Mouse (Mus musculus): ENCODE measurements around the gene Abhd2. TPM values are rescaled to one million over a fixed set of nuclear protein-coding genes. Genes with fewer than 3 reads are reported as not detected.

Abhd2 gene
- polyA plus RNA-seq, 1 experiment from 2014 or later = 20.3 TPM

GRCm38 (mm10) chr7:79270961-79271387, 2.0 kb upstream of the Abhd2 start:
- H3K9me3 ChIP-seq (ENCODE audit: control insufficient read depth, low read length) = no peaks in the 10 kb centered on the region
- no peaks in the 10 kb centered on the region for H3K36me3 ChIP-seq (ENCODE audit: control insufficient read depth, insufficient read depth, low read length)
- WGBS = 87% methylated on average over 9 of the region's 9 CpGs
- no peak for ATAC-seq (ENCODE audit: low read depth)
- no peaks in the 10 kb centered on the region for H3K27me3 ChIP-seq (ENCODE audit: control insufficient read depth, insufficient read depth, low read length)
- H3K4me1 ChIP-seq (ENCODE audit: control insufficient read depth, insufficient read depth, low read length) = peaks cover 29% of the 10 kb centered on the region
- no peak overlapping the region for H3K4me3 ChIP-seq (ENCODE audit: low read depth, low read length)
- no peak overlapping the region for H3K27ac ChIP-seq (ENCODE audit: low read depth, low read length)
- H3K4me2 ChIP-seq (ENCODE audit: low read depth, low read length) = no peak overlapping the region
- no peak overlapping the region for H3K9ac ChIP-seq (replicated peaks; ENCODE audit: low read depth, low read length)

- Histone ChIP-seq H3K9ac (replicated peaks; ENCODE audit: low read depth, low read length) (no peak overlapping the region), H3K4me2 (ENCODE audit: low read depth, low read length) (peak overlapping the region; percentile 58), H3K27ac (ENCODE audit: low read depth, low read length) (no peak overlapping the region), H3K36me3 (ENCODE audit: control insufficient read depth, insufficient read depth, low read length) (no peaks in the 10 kb centered on the region), H3K4me3 (ENCODE audit: low read depth, low read length) (peak overlapping the region; percentile 30), H3K9me3 (ENCODE audit: control insufficient read depth, low read length) (no peaks in the 10 kb centered on the region), H3K27me3 (ENCODE audit: control insufficient read depth, insufficient read depth, low read length) (no peaks in the 10 kb centered on the region), H3K4me1 (ENCODE audit: control insufficient read depth, insufficient read depth, low read length) (peaks cover 29% of the 10 kb centered on the region)
- 82% methylated on average over 16 of the region's 16 CpGs for WGBS
- no peak for ATAC-seq (ENCODE audit: low read depth)
Observed at GRCm38 (mm10) chr7:79271861-79272788, 874 bp upstream of the Abhd2 start.

DNA sequence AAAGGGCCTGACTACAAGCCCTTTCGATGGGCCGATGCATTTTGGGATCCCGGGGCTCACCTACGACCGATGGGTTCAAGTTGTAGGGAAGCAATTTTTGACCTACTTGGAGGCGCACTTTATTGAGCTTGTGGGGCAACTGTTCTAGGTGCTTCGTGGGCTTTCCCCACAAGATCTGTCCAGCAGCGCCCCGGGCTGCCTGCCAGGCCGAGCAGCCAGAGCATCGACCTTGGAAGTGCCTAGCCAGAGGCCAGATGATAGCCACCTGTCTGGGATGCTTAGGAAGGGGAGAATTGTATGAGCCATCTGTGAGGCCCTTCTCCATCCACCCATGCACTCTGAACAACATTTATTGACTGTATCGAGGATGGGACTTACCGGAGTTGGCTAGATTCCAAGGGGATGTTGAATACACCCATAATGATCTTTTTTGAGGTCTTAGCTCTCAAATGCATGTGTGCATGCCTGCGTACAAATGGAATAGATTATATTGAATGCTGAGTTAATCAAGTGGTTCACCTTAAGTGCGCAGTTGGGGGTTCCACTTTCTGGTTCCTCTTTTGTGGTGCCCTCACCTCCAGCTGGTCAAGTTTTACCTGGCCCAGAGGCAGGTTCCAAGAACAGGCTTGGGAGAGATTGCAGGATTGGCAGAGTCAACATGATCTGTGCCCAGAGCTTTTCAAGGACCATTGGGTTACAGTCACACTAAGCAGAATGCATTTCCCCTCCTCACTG, 906 bp downstream of the Abhd2 start:
- Histone ChIP-seq H3K4me2 (ENCODE audit: low read depth, low read length) (peak overlapping the region; percentile 90), H3K27ac (ENCODE audit: low read depth, low read length) (peak overlapping the region; percentile 89), H3K27me3 (ENCODE audit: control insufficient read depth, insufficient read depth, low read length) (no peaks in the 10 kb centered on the region), H3K9ac (replicated peaks; ENCODE audit: low read depth, low read length) (peak overlapping the region; percentile 84), H3K4me3 (ENCODE audit: low read depth, low read length) (peak overlapping the region; percentile 91), H3K9me3 (ENCODE audit: control insufficient read depth, low read length) (no peaks in the 10 kb centered on the region), H3K4me1 (ENCODE audit: control insufficient read depth, insufficient read depth, low read length) (peaks cover 28% of the 10 kb centered on the region), H3K36me3 (ENCODE audit: control insufficient read depth, insufficient read depth, low read length) (no peaks in the 10 kb centered on the region)
- ATAC-seq (ENCODE audit: low read depth) = no peak
- 12% methylated on average over 15 of the region's 15 CpGs for WGBS

DNA sequence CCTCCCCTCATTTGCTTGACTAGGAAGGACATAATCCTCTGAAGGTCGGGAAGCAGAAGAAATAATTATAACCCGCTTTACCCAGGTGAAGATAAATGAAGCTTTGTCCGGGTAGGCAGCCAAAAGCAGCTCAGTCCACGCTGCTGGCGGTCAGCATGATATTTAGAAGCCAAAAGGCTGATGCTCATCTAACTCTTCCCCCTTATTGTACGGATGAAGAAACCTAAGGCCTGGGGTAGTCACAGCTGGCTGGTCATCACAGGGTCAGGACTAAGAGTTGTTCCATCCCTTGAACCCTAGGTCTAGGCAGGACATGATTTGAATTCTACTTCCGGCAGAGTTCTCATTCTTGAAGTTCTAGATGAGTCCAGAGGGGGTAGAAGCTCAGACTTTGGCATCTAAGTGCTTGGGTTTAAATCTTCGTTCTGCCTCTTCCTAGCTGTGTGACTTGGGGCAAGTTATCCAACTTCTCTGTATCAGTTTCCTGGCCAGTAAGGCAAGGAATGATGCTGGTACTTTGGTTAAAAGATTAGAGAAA, 1.5 kb downstream of the Abhd2 start:
- no peaks in the 10 kb centered on the region for H3K9me3 ChIP-seq (ENCODE audit: control insufficient read depth, low read length)
- ATAC-seq (ENCODE audit: low read depth) = no peak
- H3K27ac ChIP-seq (ENCODE audit: low read depth, low read length) = no peak overlapping the region; the same call in 1 of the 2 replicates
- peaks cover 33% of the 10 kb centered on the region for H3K4me1 ChIP-seq (ENCODE audit: control insufficient read depth, insufficient read depth, low read length)
- peak overlapping the region; percentile 90 for H3K4me2 ChIP-seq (ENCODE audit: low read depth, low read length)
- H3K27me3 ChIP-seq (ENCODE audit: control insufficient read depth, insufficient read depth, low read length) = no peaks in the 10 kb centered on the region
- H3K36me3 ChIP-seq (ENCODE audit: control insufficient read depth, insufficient read depth, low read length) = no peaks in the 10 kb centered on the region
- H3K4me3 ChIP-seq (ENCODE audit: low read depth, low read length) = peak overlapping the region; percentile 91
- peak overlapping the region; percentile 84 for H3K9ac ChIP-seq (replicated peaks; ENCODE audit: low read depth, low read length)
- WGBS = 78% methylated on average over 8 of the region's 8 CpGs

DNA sequence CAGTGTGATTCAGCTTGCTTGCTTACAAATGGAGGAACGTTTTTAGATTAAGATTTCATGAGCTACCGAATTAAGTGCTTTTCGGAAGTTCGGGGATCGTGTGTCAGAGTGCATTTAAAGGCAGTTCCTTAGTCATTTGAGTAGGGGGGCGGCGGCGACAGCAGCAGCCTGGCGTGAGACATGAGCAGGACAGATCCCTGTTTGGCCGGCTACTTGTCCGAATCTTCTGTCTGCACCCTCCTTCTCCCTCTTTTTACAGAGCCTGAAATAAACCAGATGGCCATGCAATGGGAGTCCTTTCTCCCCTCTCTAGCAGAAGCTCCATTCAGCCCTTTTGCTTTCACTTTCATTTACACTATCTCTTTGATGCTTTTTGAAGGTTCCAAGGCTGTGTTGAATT, 2.3 kb downstream of the Abhd2 start:
- no peaks in the 10 kb centered on the region for H3K27me3 ChIP-seq (ENCODE audit: control insufficient read depth, insufficient read depth, low read length)
- no peaks in the 10 kb centered on the region for H3K36me3 ChIP-seq (ENCODE audit: control insufficient read depth, insufficient read depth, low read length)
- no peak for ATAC-seq (ENCODE audit: low read depth)
- H3K9me3 ChIP-seq (ENCODE audit: control insufficient read depth, low read length) = no peaks in the 10 kb centered on the region
- peak overlapping the region; percentile 4; the same call in 1 of the 2 replicates for H3K4me3 ChIP-seq (ENCODE audit: low read depth, low read length)
- H3K27ac ChIP-seq (ENCODE audit: low read depth, low read length) = no peak overlapping the region
- no peak overlapping the region for H3K9ac ChIP-seq (replicated peaks; ENCODE audit: low read depth, low read length)
- H3K4me2 ChIP-seq (ENCODE audit: low read depth, low read length) = peak overlapping the region; percentile 90
- H3K4me1 ChIP-seq (ENCODE audit: control insufficient read depth, insufficient read depth, low read length) = peaks cover 33% of the 10 kb centered on the region
- WGBS = 54% methylated on average over 11 of the region's 11 CpGs

DNA sequence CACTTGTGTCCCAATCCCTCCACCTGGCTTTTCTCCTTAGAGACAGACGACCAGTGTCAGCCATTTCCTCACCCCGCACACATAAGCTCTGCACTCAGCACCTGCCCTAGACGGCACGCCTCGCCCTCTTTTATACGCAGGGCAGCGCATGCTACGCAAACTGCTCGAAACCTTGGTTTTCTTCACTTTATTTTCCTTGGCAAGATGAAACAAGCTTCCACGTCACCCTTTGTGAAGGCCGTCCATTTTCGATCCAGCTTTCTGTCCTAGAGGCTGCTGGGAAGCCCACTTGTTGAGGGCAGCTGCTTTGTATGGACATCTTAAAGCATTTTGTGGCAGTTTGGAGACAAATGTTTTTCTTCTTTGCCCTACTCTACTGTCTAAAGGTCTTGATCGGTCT, 5.4 kb downstream of the Abhd2 start:
- Histone ChIP-seq H3K4me3 (ENCODE audit: low read depth, low read length) (no peak overlapping the region), H3K27me3 (ENCODE audit: control insufficient read depth, insufficient read depth, low read length) (no peaks in the 10 kb centered on the region), H3K27ac (ENCODE audit: low read depth, low read length) (no peak overlapping the region), H3K9me3 (ENCODE audit: control insufficient read depth, low read length) (no peaks in the 10 kb centered on the region), H3K9ac (replicated peaks; ENCODE audit: low read depth, low read length) (no peak overlapping the region), H3K36me3 (ENCODE audit: control insufficient read depth, insufficient read depth, low read length) (no peaks in the 10 kb centered on the region), H3K4me1 (ENCODE audit: control insufficient read depth, insufficient read depth, low read length) (peaks cover 35% of the 10 kb centered on the region), H3K4me2 (ENCODE audit: low read depth, low read length) (no peak overlapping the region)
- ATAC-seq (ENCODE audit: low read depth) = no peak
- WGBS = 82% methylated on average over 13 of the region's 13 CpGs

- Histone ChIP-seq H3K9me3 (ENCODE audit: control insufficient read depth, low read length) (no peaks in the 10 kb centered on the region), H3K9ac (replicated peaks; ENCODE audit: low read depth, low read length) (no peak overlapping the region), H3K4me3 (ENCODE audit: low read depth, low read length) (no peak overlapping the region), H3K4me2 (ENCODE audit: low read depth, low read length) (no peak overlapping the region), H3K27ac (ENCODE audit: low read depth, low read length) (no peak overlapping the region), H3K36me3 (ENCODE audit: control insufficient read depth, insufficient read depth, low read length) (no peaks in the 10 kb centered on the region), H3K27me3 (ENCODE audit: control insufficient read depth, insufficient read depth, low read length) (no peaks in the 10 kb centered on the region), H3K4me1 (ENCODE audit: control insufficient read depth, insufficient read depth, low read length) (peaks cover 27% of the 10 kb centered on the region)
- no peak for ATAC-seq (ENCODE audit: low read depth)
- WGBS = 75% methylated on average over 10 of the region's 10 CpGs
Observed at GRCm38 (mm10) chr7:79279376-79280029, 6.5 kb downstream of the Abhd2 start.

GRCm38 (mm10) chr7:79282883-79283670, 10.1 kb downstream of the Abhd2 start:
- no peak overlapping the region for H3K27ac ChIP-seq (ENCODE audit: low read depth, low read length)
- no peak; the same call in 1 of the 2 replicates for ATAC-seq (ENCODE audit: low read depth)
- peaks cover 12% of the 10 kb centered on the region; the same call in 1 of the 2 replicates for H3K4me1 ChIP-seq (ENCODE audit: control insufficient read depth, insufficient read depth, low read length)

More at GRCm38 (mm10) chr7:79282883-79283670, 10.1 kb downstream of the Abhd2 start:
- H3K4me3 ChIP-seq (ENCODE audit: low read depth, low read length) = no peak overlapping the region
- 56% methylated on average over 12 of the region's 12 CpGs for WGBS
- no peak overlapping the region for H3K4me2 ChIP-seq (ENCODE audit: low read depth, low read length)
- H3K36me3 ChIP-seq (ENCODE audit: control insufficient read depth, insufficient read depth, low read length) = no peaks in the 10 kb centered on the region
- H3K9ac ChIP-seq (replicated peaks; ENCODE audit: low read depth, low read length) = no peak overlapping the region
- no peaks in the 10 kb centered on the region for H3K9me3 ChIP-seq (ENCODE audit: control insufficient read depth, low read length)
- H3K27me3 ChIP-seq (ENCODE audit: control insufficient read depth, insufficient read depth, low read length) = no peaks in the 10 kb centered on the region
